ENCODE assay signal across 8 mouse cellular contexts in genomic region chr4:155838187-155839153, GRCm38 (mm10). TPM values are rescaled to one million over a fixed set of nuclear protein-coding genes. Genes with fewer than 3 reads are reported as not detected.
DNase-seq lines count a peak whose midpoint lies in the region; ATAC-seq and TF ChIP-seq lines count a peak whose summit lies in the region.

No protein-coding gene starts in this region.

- TF ChIP-seq CTCF in thymus, adult 2 months (IDR thresholded peaks at IDR 0.05; ENCODE audit: borderline replicate concordance, control insufficient read depth, extremely low read depth, insufficient read depth, low read length, poor library complexity) = no peak

- WGBS in hindbrain, embryonic 12.5 days = 63% methylated on average over 8 of the region's 8 CpGs
- 68% methylated on average over 8 of the region's 8 CpGs for WGBS in hindbrain, embryonic 13.5 days
- 42% methylated on average over 8 of the region's 8 CpGs for WGBS in heart, embryonic 11.5 days (ENCODE audit: insufficient replicate concordance)
- WGBS in limb, embryonic 15.5 days = 50% methylated on average over 8 of the region's 8 CpGs
- 82% methylated on average over 8 of the region's 8 CpGs for WGBS in thymus, adult 2 months

- H3K9ac ChIP-seq in hindbrain, embryonic 12.5 days = no peak overlapping the region
- no peak overlapping the region; the same call in 1 of the 2 replicates for H3K9ac ChIP-seq in hindbrain, embryonic 13.5 days
- H3K9ac ChIP-seq in heart, embryonic 11.5 days (ENCODE audit: low read depth, low read length) = no peak overlapping the region
- no peak overlapping the region for H3K9ac ChIP-seq in limb, embryonic 15.5 days

- peaks cover 5% of the 10 kb centered on the region; the same call in 1 of the 2 replicates for H3K36me3 ChIP-seq in hindbrain, embryonic 12.5 days
- H3K36me3 ChIP-seq in hindbrain, embryonic 13.5 days = no peaks in the 10 kb centered on the region; the same call in 1 of the 2 replicates
- H3K36me3 ChIP-seq in heart, embryonic 11.5 days (ENCODE audit: control insufficient read depth, insufficient read depth, low read length) = no peaks in the 10 kb centered on the region; the same call in 1 of the 2 replicates
- H3K36me3 ChIP-seq in limb, embryonic 15.5 days = peaks cover 17% of the 10 kb centered on the region
- H3K36me3 ChIP-seq in thymus, adult 2 months (ENCODE audit: control insufficient read depth, insufficient read depth, low read length) = no peaks in the 10 kb centered on the region

- DNase-seq in MN1 (ENCODE audit: low spot score) = peak; percentile 32
- DNase-seq in cerebellum, adult 9-11 months = no peak
- DNase-seq in thymus, adult 2 months = no peak
- no peak for DNase-seq in frontal cortex, postnatal 10 days (ENCODE audit: low spot score in 2 of 2)

- peaks cover 33% of the 10 kb centered on the region for H3K4me1 ChIP-seq in hindbrain, embryonic 12.5 days
- peaks cover 35% of the 10 kb centered on the region for H3K4me1 ChIP-seq in hindbrain, embryonic 13.5 days (replicated peaks)
- peaks cover 42% of the 10 kb centered on the region for H3K4me1 ChIP-seq in heart, embryonic 11.5 days (ENCODE audit: control insufficient read depth, insufficient read depth, low read length)
- H3K4me1 ChIP-seq in limb, embryonic 15.5 days = peaks cover 54% of the 10 kb centered on the region
- H3K4me1 ChIP-seq in thymus, adult 2 months (replicated peaks; ENCODE audit: control insufficient read depth, insufficient read depth, low read length) = peaks cover 24% of the 10 kb centered on the region

- H3K4me3 ChIP-seq in hindbrain, embryonic 12.5 days = no peak overlapping the region
- H3K4me3 ChIP-seq in hindbrain, embryonic 13.5 days = no peak overlapping the region
- H3K4me3 ChIP-seq in heart, embryonic 11.5 days (ENCODE audit: low read depth, low read length) = no peak overlapping the region
- H3K4me3 ChIP-seq in limb, embryonic 15.5 days = peak overlapping the region; percentile 56; the same call in 1 of the 2 replicates
- no peak overlapping the region for H3K4me3 ChIP-seq in thymus, adult 2 months (ENCODE audit: control insufficient read depth, insufficient read depth, low read length)

- no peak for ATAC-seq in hindbrain, embryonic 12.5 days (ENCODE audit: low FRiP score)
- no peak for ATAC-seq in hindbrain, embryonic 13.5 days (ENCODE audit: low FRiP score)
- no peak for ATAC-seq in heart, embryonic 11.5 days (replicated peaks; ENCODE audit: insufficient number of reproducible peaks, low FRiP score, low TSS enrichment)
- no peak for ATAC-seq in limb, embryonic 15.5 days (ENCODE audit: insufficient number of reproducible peaks, low FRiP score, low TSS enrichment, low read depth)

- H3K27ac ChIP-seq in hindbrain, embryonic 12.5 days = 0 out of 2 replicates have a peak overlapping the region, but pooled peaks have one; percentile 55
- H3K27ac ChIP-seq in hindbrain, embryonic 13.5 days = no peak overlapping the region
- peak overlapping the region; percentile 47 for H3K27ac ChIP-seq in heart, embryonic 11.5 days (ENCODE audit: low read depth, low read length)
- H3K27ac ChIP-seq in limb, embryonic 15.5 days = peak overlapping the region; percentile 86
- no peak overlapping the region for H3K27ac ChIP-seq in thymus, adult 2 months (ENCODE audit: control insufficient read depth, insufficient read depth, low read length)

- H3K27me3 ChIP-seq in hindbrain, embryonic 12.5 days = peaks cover 17% of the 10 kb centered on the region
- H3K27me3 ChIP-seq in hindbrain, embryonic 13.5 days = peaks cover 22% of the 10 kb centered on the region
- peaks cover 5% of the 10 kb centered on the region; the same call in 1 of the 2 replicates for H3K27me3 ChIP-seq in heart, embryonic 11.5 days (ENCODE audit: control insufficient read depth, insufficient read depth, low read length)
- no peaks in the 10 kb centered on the region for H3K27me3 ChIP-seq in limb, embryonic 15.5 days
- no peaks in the 10 kb centered on the region for H3K27me3 ChIP-seq in thymus, adult 2 months (ENCODE audit: control insufficient read depth, insufficient read depth, low read length)

- H3K4me2 ChIP-seq in hindbrain, embryonic 12.5 days (replicated peaks) = no peak overlapping the region
- H3K4me2 ChIP-seq in hindbrain, embryonic 13.5 days = no peak overlapping the region
- H3K4me2 ChIP-seq in heart, embryonic 11.5 days = no peak overlapping the region
- 0 out of 2 replicates have a peak overlapping the region, but pooled peaks have one; percentile 92 for H3K4me2 ChIP-seq in limb, embryonic 15.5 days

- TF ChIP-seq POLR2A in thymus, adult 2 months (IDR thresholded peaks at IDR 0.05; ENCODE audit: control insufficient read depth, extremely low read depth, insufficient read depth, low read length, poor library complexity) = no peak

- no peaks in the 10 kb centered on the region for H3K9me3 ChIP-seq in hindbrain, embryonic 12.5 days (replicated peaks)
- no peaks in the 10 kb centered on the region for H3K9me3 ChIP-seq in hindbrain, embryonic 13.5 days
- no peaks in the 10 kb centered on the region for H3K9me3 ChIP-seq in heart, embryonic 11.5 days (replicated peaks; ENCODE audit: control insufficient read depth, low read length)
- H3K9me3 ChIP-seq in limb, embryonic 15.5 days = no peaks in the 10 kb centered on the region

RNA-seq across cellular contexts. Expression of gene Mxra8, which starts 1.0 kb away (rescaled TPM):
- polyA plus RNA-seq in hindbrain, embryonic 12.5 days (2016; fragmentation: Nextera tagmentation; extraction: Ambion mirVana) = 40.6 and 40.7 TPM in 2 replicates
- 30.8 and 34.4 TPM in 2 replicates for polyA plus RNA-seq in hindbrain, embryonic 13.5 days (2015; fragmentation: Nextera tagmentation; extraction: Ambion mirVana)
- 34.5 and 37.2 TPM in 2 replicates for polyA plus RNA-seq in heart, embryonic 11.5 days (2014; fragmentation: Nextera tagmentation; extraction: Ambion mirVana)
- polyA plus RNA-seq in limb, embryonic 15.5 days (2015; fragmentation: Nextera tagmentation; extraction: Ambion mirVana) = 150 and 197 TPM in 2 replicates
- 30.7 and 43.4 TPM in 2 replicates for polyA plus RNA-seq in thymus, adult 2 months (2012; rRNA removed)

RNA-seq across cellular contexts. Expression of gene Aurkaip1, which starts 7.4 kb away (rescaled TPM):
- 127 and 133 TPM in 2 replicates for polyA plus RNA-seq in hindbrain, embryonic 12.5 days (2016; fragmentation: Nextera tagmentation; extraction: Ambion mirVana)
- polyA plus RNA-seq in hindbrain, embryonic 13.5 days (2015; fragmentation: Nextera tagmentation; extraction: Ambion mirVana) = 142 and 148 TPM in 2 replicates
- polyA plus RNA-seq in heart, embryonic 11.5 days (2014; fragmentation: Nextera tagmentation; extraction: Ambion mirVana) = 121 and 122 TPM in 2 replicates
- 123 and 128 TPM in 2 replicates for polyA plus RNA-seq in limb, embryonic 15.5 days (2015; fragmentation: Nextera tagmentation; extraction: Ambion mirVana)
- 230 and 238 TPM in 2 replicates for polyA plus RNA-seq in thymus, adult 2 months (2012; rRNA removed)

RNA-seq across cellular contexts. Expression of gene Dvl1, which starts 8.7 kb away (rescaled TPM):
- polyA plus RNA-seq in hindbrain, embryonic 12.5 days (2016; fragmentation: Nextera tagmentation; extraction: Ambion mirVana) = 18.6 and 20.0 TPM in 2 replicates
- polyA plus RNA-seq in hindbrain, embryonic 13.5 days (2015; fragmentation: Nextera tagmentation; extraction: Ambion mirVana) = 7.8 and 8.5 TPM in 2 replicates
- 5.8 and 6.8 TPM in 2 replicates for polyA plus RNA-seq in heart, embryonic 11.5 days (2014; fragmentation: Nextera tagmentation; extraction: Ambion mirVana)
- 7.1 and 10.4 TPM in 2 replicates for polyA plus RNA-seq in limb, embryonic 15.5 days (2015; fragmentation: Nextera tagmentation; extraction: Ambion mirVana)
- polyA plus RNA-seq in thymus, adult 2 months (2012; rRNA removed) = 152 and 184 TPM in 2 replicates

RNA-seq across cellular contexts. Expression of gene Tas1r3, which starts 24.7 kb away (rescaled TPM):
- 0.53 and 0.65 TPM in 2 replicates for polyA plus RNA-seq in hindbrain, embryonic 12.5 days (2016; fragmentation: Nextera tagmentation; extraction: Ambion mirVana)
- polyA plus RNA-seq in hindbrain, embryonic 13.5 days (2015; fragmentation: Nextera tagmentation; extraction: Ambion mirVana) = 0.47 and 0.57 TPM in 2 replicates
- 0.11 and 0.18 TPM in 2 replicates for polyA plus RNA-seq in heart, embryonic 11.5 days (2014; fragmentation: Nextera tagmentation; extraction: Ambion mirVana)
- polyA plus RNA-seq in limb, embryonic 15.5 days (2015; fragmentation: Nextera tagmentation; extraction: Ambion mirVana) = 0.32 and 0.42 TPM in 2 replicates
- 2.7 and 3.0 TPM in 2 replicates for polyA plus RNA-seq in thymus, adult 2 months (2012; rRNA removed)

RNA-seq across cellular contexts. Expression of gene Ccnl2, which starts 26.2 kb away (rescaled TPM):
- 207 and 217 TPM in 2 replicates for polyA plus RNA-seq in hindbrain, embryonic 12.5 days (2016; fragmentation: Nextera tagmentation; extraction: Ambion mirVana)
- 171 and 173 TPM in 2 replicates for polyA plus RNA-seq in hindbrain, embryonic 13.5 days (2015; fragmentation: Nextera tagmentation; extraction: Ambion mirVana)
- 126 and 129 TPM in 2 replicates for polyA plus RNA-seq in heart, embryonic 11.5 days (2014; fragmentation: Nextera tagmentation; extraction: Ambion mirVana)
- 185 and 187 TPM in 2 replicates for polyA plus RNA-seq in limb, embryonic 15.5 days (2015; fragmentation: Nextera tagmentation; extraction: Ambion mirVana)
- 131 and 145 TPM in 2 replicates for polyA plus RNA-seq in thymus, adult 2 months (2012; rRNA removed)

Comparison
In these comparisons a context has a peak if more than half of its experiments do, and no peak if none do; other contexts are left out.
1. H3K27ac ChIP-seq: peak in hindbrain, embryonic 12.5 days (single experiment), heart, embryonic 11.5 days (single experiment) and limb, embryonic 15.5 days (single experiment); none in hindbrain, embryonic 13.5 days (single experiment) and thymus, adult 2 months (single experiment).